Mouse (Mus musculus): Measurements from ENCODE around the gene Rs1. TPM values are rescaled to one million over a fixed set of nuclear protein-coding genes. Genes with fewer than 3 reads are reported as not detected.

Rs1 gene
- polyA plus RNA-seq (2012; rRNA removed), result not detected in 2 replicates

GRCm38 (mm10) chrX:160767713-160768112, at the start of gene Rs1:
TSS of gene Rs1 (plus strand) at chrX:160768013.

GRCm38 (mm10) chrX:160735650-160736049, 32.2 kb upstream of the Rs1 start, which contains the start of gene Ppef1:
TSS of gene Ppef1 (minus strand) at chrX:160735765.

Other genes with a start within 250 kb of the Rs1 start
- 0.11 and 0.40 TPM in 2 replicates for gene Ppef1, start 32.2 kb upstream of the Rs1 start, polyA plus RNA-seq (2012; rRNA removed)
- 0.37 and 0.51 TPM in 2 replicates for gene Gja6, start 139.0 kb downstream of the Rs1 start, polyA plus RNA-seq (2012; rRNA removed)
- 2.6 and 3.7 TPM in 2 replicates for gene Cdkl5, start 226.7 kb downstream of the Rs1 start, polyA plus RNA-seq (2012; rRNA removed)

Measured in central nervous system, embryonic 11.5 days (tissue).